Mouse (Mus musculus) embryo, embryonic 11.5 days (tissue): Measurements from ENCODE around the gene Dsp.

ENCODE experiments used
- DNase-seq: peaks from one replicate; pipeline ENCODE4 v3.0.0-alpha.2; 2012; ENCODE audit warnings: low read depth, low spot score

Dsp gene

GRCm38 (mm10) chr13:38151069-38151588 lies at the start of gene Dsp:
TSS of gene Dsp (plus strand) at chr13:38151294.
- DNase-seq: peak; percentile 22

- DNase-seq: no peak
These were observed 47.7 kb upstream of the Dsp start for GRCm38 (mm10) chr13:38103406-38103805.

GRCm38 (mm10) chr13:38104501-38104900 lies 46.6 kb upstream of the Dsp start:
- DNase-seq: no peak

- DNase-seq: no peak
These were observed 42.0 kb upstream of the Dsp start for GRCm38 (mm10) chr13:38109081-38109480.

- DNase-seq: no peak
These were observed 28.8 kb upstream of the Dsp start for GRCm38 (mm10) chr13:38122321-38122720.

- DNase-seq: no peak
These were observed 27.4 kb upstream of the Dsp start for GRCm38 (mm10) chr13:38123666-38124065.

- DNase-seq: no peak
These were observed 23.4 kb upstream of the Dsp start for GRCm38 (mm10) chr13:38127683-38128082.

- DNase-seq: no peak
These were observed 22.8 kb upstream of the Dsp start for GRCm38 (mm10) chr13:38128246-38128645.

- DNase-seq: no peak
These were observed 21.6 kb upstream of the Dsp start for GRCm38 (mm10) chr13:38129492-38129891.

- no peak for DNase-seq
These were observed 21.0 kb upstream of the Dsp start for GRCm38 (mm10) chr13:38130116-38130515.

GRCm38 (mm10) chr13:38133016-38133528 lies 18.0 kb upstream of the Dsp start:
- no peak for DNase-seq

GRCm38 (mm10) chr13:38140521-38140920 lies 10.6 kb upstream of the Dsp start:
- no peak for DNase-seq

GRCm38 (mm10) chr13:38144962-38145713 lies 6.0 kb upstream of the Dsp start:
- DNase-seq: no peak

- no peak for DNase-seq
These were observed 2.7 kb upstream of the Dsp start for GRCm38 (mm10) chr13:38148348-38148747.

GRCm38 (mm10) chr13:38151671-38152428 lies 756 bp downstream of the Dsp start:
- DNase-seq: peak; percentile 9

GRCm38 (mm10) chr13:38152429-38153035 lies 1.4 kb downstream of the Dsp start:
- DNase-seq: peak; percentile 30

GRCm38 (mm10) chr13:38155523-38155922 lies 4.4 kb downstream of the Dsp start:
- no peak for DNase-seq

- no peak for DNase-seq
These were observed 6.5 kb downstream of the Dsp start for GRCm38 (mm10) chr13:38157635-38158034.

GRCm38 (mm10) chr13:38162002-38162401 lies 10.9 kb downstream of the Dsp start:
- DNase-seq: no peak

- no peak for DNase-seq
These were observed 11.6 kb downstream of the Dsp start for GRCm38 (mm10) chr13:38162668-38163067.

- no peak for DNase-seq
These were observed 13.8 kb downstream of the Dsp start for GRCm38 (mm10) chr13:38164932-38165331.

- no peak for DNase-seq
These were observed 16.0 kb downstream of the Dsp start for GRCm38 (mm10) chr13:38167056-38167455.
